In genomic region chr4:43560243-43560611, GRCm38 (mm10) we compare ENCODE assay signal across 8 mouse cellular contexts. TPM values are rescaled to one million over a fixed set of nuclear protein-coding genes. Genes with fewer than 3 reads are reported as not detected.
DNase-seq lines count a peak whose midpoint lies in the region; ATAC-seq and TF ChIP-seq lines count a peak whose summit lies in the region.

No protein-coding gene starts in this region.

- peak; percentile 13 for DNase-seq in CD4-positive, CD25-positive, alpha-beta regulatory T cell, adult 2 months (ENCODE audit: low read depth, low spot score)
- peak; percentile 86 for DNase-seq in lung, postnatal 10 days
- DNase-seq in spleen, postnatal 36 days (ENCODE audit: low spot score in 2 of 2) = peak; percentile 57 to 69
- no peak for DNase-seq in right cerebral cortex, adult 2 months (ENCODE audit: low spot score in 2 of 2)

- TF ChIP-seq POLR2A in bone marrow, adult 2 months (IDR thresholded peaks at IDR 0.05; ENCODE audit: borderline replicate concordance, control insufficient read depth, low read depth, low read length) = no peak

- peaks cover 12% of the 10 kb centered on the region for H3K36me3 ChIP-seq in heart, embryonic 11.5 days (ENCODE audit: control insufficient read depth, insufficient read depth, low read length)
- H3K36me3 ChIP-seq in kidney, embryonic 14.5 days (ENCODE audit: control insufficient read depth, insufficient read depth, low read length) = peaks cover 34% of the 10 kb centered on the region

- H3K27me3 ChIP-seq in heart, embryonic 11.5 days (ENCODE audit: control insufficient read depth, insufficient read depth, low read length) = no peaks in the 10 kb centered on the region
- H3K27me3 ChIP-seq in kidney, embryonic 14.5 days (ENCODE audit: control insufficient read depth, insufficient read depth, low read length) = no peaks in the 10 kb centered on the region

- H3K4me1 ChIP-seq in bone marrow, adult 2 months (ENCODE audit: control insufficient read depth, insufficient read depth, low read length) = peaks cover 13% of the 10 kb centered on the region
- H3K4me1 ChIP-seq in heart, embryonic 11.5 days (ENCODE audit: control insufficient read depth, insufficient read depth, low read length) = peaks cover 52% of the 10 kb centered on the region
- H3K4me1 ChIP-seq in kidney, embryonic 14.5 days (ENCODE audit: control insufficient read depth, insufficient read depth, low read length) = peaks cover 55% of the 10 kb centered on the region

- peak overlapping the region; percentile 79 for H3K4me2 ChIP-seq in heart, embryonic 11.5 days
- peak overlapping the region; percentile 87 for H3K4me2 ChIP-seq in kidney, embryonic 14.5 days (replicated peaks; ENCODE audit: low read depth, low read length)

- WGBS in bone marrow, adult 2 months = 2% methylated on average over 6 of the region's 6 CpGs
- 12% methylated on average over 6 of the region's 6 CpGs for WGBS in heart, embryonic 11.5 days (ENCODE audit: insufficient replicate concordance)
- WGBS in kidney, embryonic 14.5 days = 22% methylated on average over 6 of the region's 6 CpGs

- H3K4me3 ChIP-seq in bone marrow, adult 2 months (replicated peaks; ENCODE audit: control insufficient read depth, low read depth, low read length) = peak overlapping the region; percentile 89
- peak overlapping the region; percentile 97 for H3K4me3 ChIP-seq in heart, embryonic 11.5 days (ENCODE audit: low read depth, low read length)
- peak overlapping the region; percentile 92 for H3K4me3 ChIP-seq in kidney, embryonic 14.5 days (ENCODE audit: low read length)

- no peak for ATAC-seq in CD4-positive, CD25-positive, alpha-beta regulatory T cell, adult 4 months
- ATAC-seq in heart, embryonic 11.5 days (replicated peaks; ENCODE audit: insufficient number of reproducible peaks, low FRiP score, low TSS enrichment) = no peak
- ATAC-seq in kidney, embryonic 14.5 days (ENCODE audit: low FRiP score, low TSS enrichment) = no peak

- no peak for TF ChIP-seq CTCF in bone marrow, adult 2 months (IDR thresholded peaks at IDR 0.05; ENCODE audit: control insufficient read depth, insufficient read depth, low read length)

- H3K9ac ChIP-seq in heart, embryonic 11.5 days (ENCODE audit: low read depth, low read length) = peak overlapping the region; percentile 99
- peak overlapping the region; percentile 92 for H3K9ac ChIP-seq in kidney, embryonic 14.5 days (ENCODE audit: low read depth, low read length)

- H3K27ac ChIP-seq in bone marrow, adult 2 months (ENCODE audit: control insufficient read depth, insufficient read depth, low read depth, low read length, poor library complexity) = peak overlapping the region; percentile 67
- peak overlapping the region; percentile 100 for H3K27ac ChIP-seq in heart, embryonic 11.5 days (ENCODE audit: low read depth, low read length)
- peak overlapping the region; percentile 95; the same call in 1 of the 2 replicates for H3K27ac ChIP-seq in kidney, embryonic 14.5 days (ENCODE audit: low read depth, low read length)

- H3K9me3 ChIP-seq in heart, embryonic 11.5 days (replicated peaks; ENCODE audit: control insufficient read depth, low read length) = no peaks in the 10 kb centered on the region
- no peaks in the 10 kb centered on the region for H3K9me3 ChIP-seq in kidney, embryonic 14.5 days (ENCODE audit: control insufficient read depth, low read length)

RNA-seq across cellular contexts. Expression of gene Creb3, which starts 1.9 kb away (rescaled TPM):
- polyA plus RNA-seq in CD4-positive, CD25-positive, alpha-beta regulatory T cell, adult 4 months (2017; shearing (Covaris generic)) = 100 to 1,000 TPM; 114 to 125 TPM
- polyA plus RNA-seq in bone marrow, adult 2 months (2011; ENCODE audit: insufficient read depth, insufficient read length, low replicate concordance, missing spikeins) = 10.5 and 20.9 TPM in 2 replicates
- polyA plus RNA-seq in heart, embryonic 11.5 days (2014; fragmentation: Nextera tagmentation; extraction: Ambion mirVana) = 59.7 and 77.1 TPM in 2 replicates
- 50.2 and 55.7 TPM in 2 replicates for polyA plus RNA-seq in kidney, embryonic 14.5 days (2014; fragmentation: Nextera tagmentation; extraction: Ambion mirVana)

RNA-seq across cellular contexts. Expression of gene Tln1, which starts 2.3 kb away (rescaled TPM):
- polyA plus RNA-seq in CD4-positive, CD25-positive, alpha-beta regulatory T cell, adult 4 months (2017; shearing (Covaris generic)) = 100 to 1,000 TPM in 1 of 2 experiments, 10 to 100 TPM in 1; 83.5 to 103 TPM
- polyA plus RNA-seq in bone marrow, adult 2 months (2011; ENCODE audit: insufficient read depth, insufficient read length, low replicate concordance, missing spikeins) = 394 and 621 TPM in 2 replicates
- 74.2 and 86.2 TPM in 2 replicates for polyA plus RNA-seq in heart, embryonic 11.5 days (2014; fragmentation: Nextera tagmentation; extraction: Ambion mirVana)
- 72.6 and 87.2 TPM in 2 replicates for polyA plus RNA-seq in kidney, embryonic 14.5 days (2014; fragmentation: Nextera tagmentation; extraction: Ambion mirVana)

RNA-seq across cellular contexts. Expression of gene Rgp1, which starts 18.3 kb away (rescaled TPM):
- polyA plus RNA-seq in CD4-positive, CD25-positive, alpha-beta regulatory T cell, adult 4 months (2017; shearing (Covaris generic)) = 10 to 100 TPM in 1 of 2 experiments, 1 to 10 TPM in 1; 6.7 to 13.0 TPM
- 20.1 and 43.5 TPM in 2 replicates for polyA plus RNA-seq in bone marrow, adult 2 months (2011; ENCODE audit: insufficient read depth, insufficient read length, low replicate concordance, missing spikeins)
- polyA plus RNA-seq in heart, embryonic 11.5 days (2014; fragmentation: Nextera tagmentation; extraction: Ambion mirVana) = 20.1 and 32.5 TPM in 2 replicates
- 27.9 and 34.4 TPM in 2 replicates for polyA plus RNA-seq in kidney, embryonic 14.5 days (2014; fragmentation: Nextera tagmentation; extraction: Ambion mirVana)

RNA-seq across cellular contexts. Expression of gene Gba2, which starts 18.4 kb away (rescaled TPM):
- polyA plus RNA-seq in CD4-positive, CD25-positive, alpha-beta regulatory T cell, adult 4 months (2017; shearing (Covaris generic)) = 10 to 100 TPM; 12.1 to 15.5 TPM
- polyA plus RNA-seq in bone marrow, adult 2 months (2011; ENCODE audit: insufficient read depth, insufficient read length, low replicate concordance, missing spikeins) = 16.5 and 29.8 TPM in 2 replicates
- 14.3 and 18.4 TPM in 2 replicates for polyA plus RNA-seq in heart, embryonic 11.5 days (2014; fragmentation: Nextera tagmentation; extraction: Ambion mirVana)
- polyA plus RNA-seq in kidney, embryonic 14.5 days (2014; fragmentation: Nextera tagmentation; extraction: Ambion mirVana) = 13.1 and 17.9 TPM in 2 replicates

RNA-seq across cellular contexts. Expression of gene Msmp, which starts 24.1 kb away (rescaled TPM):
- not detected for polyA plus RNA-seq in CD4-positive, CD25-positive, alpha-beta regulatory T cell, adult 4 months (2017; shearing (Covaris generic))
- polyA plus RNA-seq in bone marrow, adult 2 months (2011; ENCODE audit: insufficient read depth, insufficient read length, low replicate concordance, missing spikeins) = not detected in 2 replicates
- not detected in 2 replicates for polyA plus RNA-seq in heart, embryonic 11.5 days (2014; fragmentation: Nextera tagmentation; extraction: Ambion mirVana)
- 0.63 and 1.0 TPM in 2 replicates for polyA plus RNA-seq in kidney, embryonic 14.5 days (2014; fragmentation: Nextera tagmentation; extraction: Ambion mirVana)

Comparison
In these comparisons a context has a peak if more than half of its experiments do, and no peak if none do; other contexts are left out.
1. DNase-seq: peak in CD4-positive, CD25-positive, alpha-beta regulatory T cell, adult 2 months (single experiment), lung, postnatal 10 days (single experiment) and spleen, postnatal 36 days (2 of 2); none in right cerebral cortex, adult 2 months (0 of 2).
2. Peak in every context shown above with its lines, with median percentiles within 50 percentile points of each other: H3K27ac ChIP-seq and H3K4me3 ChIP-seq.